Mouse (Mus musculus) forebrain, embryonic 12.5 days (tissue): ENCODE results near the gene Filip1. TPM values are rescaled to one million over a fixed set of nuclear protein-coding genes. Genes with fewer than 3 reads are reported as not detected.

Experiments used
- ATAC-seq: fragments of 200-750 bp; cut with Nextera tagmentation; 2 replicates; pipeline ENCODE4 v1.8.0; 2017; ENCODE audit warnings: moderate TSS enrichment; ENCODE audit not compliant: low FRiP score
- H3K27ac ChIP-seq: fragments of 300-500 bp; sonication (generic); 2 replicates; pipeline ENCODE4 v1.5.1; 2016; ENCODE audit warnings: mild to moderate bottlenecking
- H3K27me3 ChIP-seq: fragments of 300-500 bp; sonication (generic); 2 replicates; pipeline ENCODE4 v1.6.1; 2016; ENCODE audit warnings: mild to moderate bottlenecking
- H3K36me3 ChIP-seq: fragments of 300-500 bp; sonication (generic); replicated peaks from 2 replicates; pipeline ENCODE4 v1.6.1; 2016; ENCODE audit warnings: mild to moderate bottlenecking
- H3K4me1 ChIP-seq: fragments of 300-500 bp; sonication (generic); 2 replicates; pipeline ENCODE4 v1.6.1; 2016
- H3K4me2 ChIP-seq: fragments of 300-500 bp; sonication (generic); 2 replicates; pipeline ENCODE4 v1.6.1; 2016; ENCODE audit warnings: mild to moderate bottlenecking, moderate library complexity
- H3K4me3 ChIP-seq: fragments of 300-500 bp; sonication (generic); replicated peaks from 2 replicates; pipeline ENCODE4 v1.5.1; 2016; ENCODE audit warnings: mild to moderate bottlenecking
- H3K9ac ChIP-seq: fragments of 300-500 bp; sonication (generic); 2 replicates; pipeline ENCODE4 v1.6.1; 2016; ENCODE audit warnings: mild to moderate bottlenecking
- H3K9me3 ChIP-seq: fragments of 300-500 bp; sonication (generic); 2 replicates; pipeline ENCODE4 v1.6.1; 2016
- WGBS: fragments of 180-500 bp; shearing (Covaris S2); methylation state at CpG from one replicate; pipeline ENCODE4 v1.1.7; 2016; 5-methylcytosine and 5-hydroxymethylcytosine counted together
- polyA plus RNA-seq: library from polyadenylated mRNA; unstranded; fragments of >200 nt; fragmentation: Nextera tagmentation; extraction: Ambion mirVana; gene quantifications from 2 replicates; pipeline ENCODE4 v1.2.1, GENCODE M21; 2016

The Filip1 gene
- polyA plus RNA-seq, 1 experiment from 2014 or later = 9.5 TPM

- Histone ChIP-seq H3K9ac (no peak overlapping the region), H3K4me3 (no peak overlapping the region), H3K4me2 (no peak overlapping the region), H3K9me3 (no peaks in the 10 kb centered on the region), H3K36me3 (no peaks in the 10 kb centered on the region), H3K27me3 (no peaks in the 10 kb centered on the region), H3K27ac (no peak overlapping the region), H3K4me1 (peaks cover 21% of the 10 kb centered on the region)
- ATAC-seq = no peak
- 86% methylated on average over 7 of the region's 7 CpGs for WGBS
Measured at GRCm38 (mm10) chr9:79880031-79880430, 132.6 kb downstream of the Filip1 start.

GRCm38 (mm10) chr9:79875522-79876131 is 137.0 kb downstream of the Filip1 start:
- 44% methylated on average over 20 of the region's 20 CpGs for WGBS
- peak; percentile 64; the same call in 1 of the 2 replicates for ATAC-seq
- Histone ChIP-seq H3K27me3 (no peaks in the 10 kb centered on the region), H3K9me3 (no peaks in the 10 kb centered on the region), H3K36me3 (no peaks in the 10 kb centered on the region), H3K9ac (no peak overlapping the region), H3K4me3 (no peak overlapping the region; the same call in 1 of the 2 replicates), H3K4me1 (peaks cover 27% of the 10 kb centered on the region), H3K4me2 (peak overlapping the region; percentile 24; the same call in 1 of the 2 replicates), H3K27ac (peak overlapping the region; percentile 65; the same call in 1 of the 2 replicates)

DNA sequence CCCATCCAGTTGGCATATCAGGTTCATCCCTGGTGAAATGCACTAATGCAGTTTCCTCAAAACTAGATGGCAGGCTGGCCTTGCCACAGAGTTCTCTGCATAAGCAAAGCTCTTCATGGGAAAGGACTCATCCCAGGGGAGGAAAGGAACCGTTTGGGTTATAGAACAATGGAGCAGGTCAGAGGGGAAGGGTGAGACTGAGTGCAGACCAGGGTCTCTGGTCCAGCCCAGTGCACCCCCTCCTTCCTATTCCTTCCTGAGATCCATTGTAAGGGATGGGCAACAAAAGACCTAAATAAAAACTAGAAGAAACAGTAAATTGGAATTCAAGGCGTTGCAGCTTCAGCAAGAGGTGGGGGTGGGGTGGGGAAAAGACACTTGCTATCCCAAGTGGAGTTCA is 140.1 kb downstream of the Filip1 start:
- no peak overlapping the region for H3K4me2 ChIP-seq
- ATAC-seq = no peak
- H3K27ac ChIP-seq = no peak overlapping the region
- no peaks in the 10 kb centered on the region for H3K27me3 ChIP-seq
- no peak overlapping the region for H3K4me3 ChIP-seq
- no peak overlapping the region for H3K9ac ChIP-seq
- WGBS = 25% methylated on average over 2 of the region's 2 CpGs
- H3K9me3 ChIP-seq = no peaks in the 10 kb centered on the region
- H3K36me3 ChIP-seq = no peaks in the 10 kb centered on the region
- H3K4me1 ChIP-seq = peaks cover 26% of the 10 kb centered on the region

- no peaks in the 10 kb centered on the region for H3K9me3 ChIP-seq
Measured at GRCm38 (mm10) chr9:79869512-79869911, 143.1 kb downstream of the Filip1 start.

GRCm38 (mm10) chr9:79865998-79866397 is 146.7 kb downstream of the Filip1 start:
- WGBS = 73% methylated on average over 7 of the region's 7 CpGs
- H3K4me1 ChIP-seq = no peaks in the 10 kb centered on the region
- no peak overlapping the region for H3K4me2 ChIP-seq
- no peaks in the 10 kb centered on the region for H3K9me3 ChIP-seq
- no peaks in the 10 kb centered on the region for H3K27me3 ChIP-seq
- no peak overlapping the region for H3K4me3 ChIP-seq
- H3K27ac ChIP-seq = no peak overlapping the region
- no peak for ATAC-seq
- H3K9ac ChIP-seq = no peak overlapping the region
- no peaks in the 10 kb centered on the region for H3K36me3 ChIP-seq

More at GRCm38 (mm10) chr9:79869512-79869911, 143.1 kb downstream of the Filip1 start:
- Histone ChIP-seq H3K4me1 (0 out of 2 replicates have a peak, but pooled peaks cover 6% of the 10 kb centered on the region), H3K4me2 (no peak overlapping the region), H3K27me3 (no peaks in the 10 kb centered on the region), H3K9ac (no peak overlapping the region), H3K36me3 (no peaks in the 10 kb centered on the region), H3K27ac (no peak overlapping the region), H3K4me3 (no peak overlapping the region)
- WGBS = 85% methylated on average over 5 of the region's 5 CpGs
- ATAC-seq = no peak

DNA sequence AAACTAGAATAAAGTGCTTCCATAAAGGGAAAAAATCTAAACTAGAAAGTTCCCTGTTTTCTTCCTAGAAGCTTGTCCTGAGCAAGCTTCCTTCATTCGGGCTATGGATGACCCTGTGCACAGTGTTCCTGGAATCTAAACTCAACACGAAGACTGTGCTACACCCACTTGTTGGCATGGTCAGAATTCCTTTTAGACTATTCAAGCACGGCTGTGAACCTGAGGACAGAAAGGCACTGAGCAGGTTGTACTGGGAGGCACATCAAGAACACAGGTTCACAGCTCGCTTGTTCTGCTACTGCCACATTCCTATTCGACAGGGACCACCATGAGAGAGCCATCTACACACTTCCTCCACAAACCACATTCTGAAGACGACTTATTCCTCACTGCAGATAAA is 150.1 kb downstream of the Filip1 start:
- H3K27me3 ChIP-seq = no peaks in the 10 kb centered on the region
- no peak overlapping the region for H3K9ac ChIP-seq
- H3K4me3 ChIP-seq = no peak overlapping the region
- no peak overlapping the region for H3K4me2 ChIP-seq
- no peak overlapping the region for H3K27ac ChIP-seq
- H3K9me3 ChIP-seq = no peaks in the 10 kb centered on the region
- H3K36me3 ChIP-seq = no peaks in the 10 kb centered on the region
- 91% methylated on average over 6 of the region's 6 CpGs for WGBS
- ATAC-seq = no peak
- no peaks in the 10 kb centered on the region for H3K4me1 ChIP-seq

DNA sequence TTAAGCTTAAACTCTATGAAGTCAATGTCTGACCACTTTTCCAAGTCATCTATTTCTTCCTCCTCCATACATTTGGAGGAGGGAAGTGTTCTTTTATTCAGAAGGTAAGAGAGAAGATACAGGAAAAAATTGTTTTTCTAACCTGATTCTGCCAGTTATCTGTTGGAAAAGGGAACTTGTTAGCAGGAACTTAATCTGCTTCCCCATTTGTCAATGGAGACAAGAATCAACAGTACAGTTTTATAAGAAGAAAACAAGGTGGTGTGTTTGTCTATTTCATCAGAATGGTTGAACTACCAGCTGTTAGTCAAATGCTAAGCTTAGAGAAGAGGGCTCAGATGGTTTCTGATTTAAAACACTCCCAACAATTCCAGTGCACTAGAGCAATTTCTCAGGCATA is 165.6 kb downstream of the Filip1 start:
- Histone ChIP-seq H3K4me2 (no peak overlapping the region), H3K9me3 (no peaks in the 10 kb centered on the region), H3K4me3 (no peak overlapping the region), H3K36me3 (no peaks in the 10 kb centered on the region), H3K9ac (no peak overlapping the region), H3K4me1 (no peaks in the 10 kb centered on the region), H3K27ac (no peak overlapping the region), H3K27me3 (no peaks in the 10 kb centered on the region)
- no peak for ATAC-seq

DNA sequence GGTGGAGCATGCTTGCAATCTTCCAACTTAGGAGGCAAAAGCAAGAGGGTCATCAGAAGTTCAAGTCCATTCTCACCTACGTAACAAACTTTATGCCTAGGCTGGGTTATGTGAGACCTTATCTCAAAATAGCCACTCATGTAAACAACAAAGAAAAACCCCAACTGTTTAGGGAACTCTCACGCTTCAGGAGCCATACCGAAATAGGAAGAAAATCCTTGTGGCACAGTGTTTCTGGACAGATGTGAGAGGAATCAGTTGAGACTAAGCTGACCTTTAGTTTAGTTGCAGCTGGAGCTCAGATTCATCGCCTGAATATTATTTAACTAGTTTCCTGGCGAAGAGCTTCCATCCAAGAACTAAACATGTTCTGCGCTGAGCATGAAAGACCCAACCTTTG is 170.0 kb downstream of the Filip1 start:
- Histone ChIP-seq H3K4me2 (no peak overlapping the region), H3K4me3 (no peak overlapping the region), H3K9ac (no peak overlapping the region), H3K36me3 (no peaks in the 10 kb centered on the region), H3K9me3 (no peaks in the 10 kb centered on the region), H3K27ac (no peak overlapping the region), H3K27me3 (no peaks in the 10 kb centered on the region), H3K4me1 (no peaks in the 10 kb centered on the region)
- WGBS = 89% methylated on average over 6 of the region's 6 CpGs
- no peak for ATAC-seq

GRCm38 (mm10) chr9:79842028-79842427 is 170.6 kb downstream of the Filip1 start:
- H3K4me2 ChIP-seq = no peak overlapping the region
- no peaks in the 10 kb centered on the region for H3K4me1 ChIP-seq
- no peak overlapping the region for H3K27ac ChIP-seq
- H3K36me3 ChIP-seq = no peaks in the 10 kb centered on the region
- H3K9me3 ChIP-seq = no peaks in the 10 kb centered on the region
- H3K4me3 ChIP-seq = no peak overlapping the region
- no peaks in the 10 kb centered on the region for H3K27me3 ChIP-seq
- no peak overlapping the region for H3K9ac ChIP-seq
- ATAC-seq = 0 out of 2 replicates have a peak, but pooled peaks have one; percentile 23

GRCm38 (mm10) chr9:79831294-79831693 is 181.4 kb downstream of the Filip1 start:
- H3K9me3 ChIP-seq = no peaks in the 10 kb centered on the region
- no peak overlapping the region for H3K4me3 ChIP-seq
- WGBS = 69% methylated on average over 1 of the region's 1 CpGs
- peaks cover 24% of the 10 kb centered on the region for H3K4me1 ChIP-seq
- peak; percentile 33 for ATAC-seq
- H3K27ac ChIP-seq = no peak overlapping the region
- H3K4me2 ChIP-seq = no peak overlapping the region
- no peak overlapping the region for H3K9ac ChIP-seq
- no peaks in the 10 kb centered on the region; the same call in 1 of the 2 replicates for H3K27me3 ChIP-seq
- H3K36me3 ChIP-seq = no peaks in the 10 kb centered on the region

DNA sequence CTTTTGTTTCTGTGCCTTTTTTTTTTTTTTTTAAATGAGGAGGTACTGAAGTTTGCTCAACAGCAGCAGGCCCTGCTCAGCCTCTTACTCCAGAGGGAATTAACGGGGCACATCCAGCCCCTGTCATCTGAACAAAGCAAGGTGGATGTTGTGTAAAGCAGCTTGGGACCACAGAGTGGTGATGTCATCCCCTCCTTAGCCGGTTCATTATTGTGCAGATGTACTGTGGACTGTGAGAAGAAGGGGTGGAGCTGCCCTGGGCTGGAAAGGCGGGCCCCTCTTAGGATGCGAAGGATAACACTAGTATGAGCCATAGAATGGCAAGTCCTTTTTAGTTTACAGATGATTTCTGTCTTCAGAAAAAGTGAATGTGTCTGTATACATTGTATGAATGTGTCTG is 181.8 kb downstream of the Filip1 start:
- 4% methylated on average over 4 of the region's 4 CpGs for WGBS
- H3K4me2 ChIP-seq = peak overlapping the region; percentile 54
- peak overlapping the region; percentile 37 for H3K4me3 ChIP-seq
- H3K27me3 ChIP-seq = no peaks in the 10 kb centered on the region; the same call in 1 of the 2 replicates
- no peaks in the 10 kb centered on the region for H3K36me3 ChIP-seq
- H3K9ac ChIP-seq = 0 out of 2 replicates have a peak overlapping the region, but pooled peaks have one; percentile 56
- peaks cover 28% of the 10 kb centered on the region for H3K4me1 ChIP-seq
- no peaks in the 10 kb centered on the region for H3K9me3 ChIP-seq
- peak overlapping the region; percentile 82 for H3K27ac ChIP-seq
- peak; percentile 95 for ATAC-seq

DNA sequence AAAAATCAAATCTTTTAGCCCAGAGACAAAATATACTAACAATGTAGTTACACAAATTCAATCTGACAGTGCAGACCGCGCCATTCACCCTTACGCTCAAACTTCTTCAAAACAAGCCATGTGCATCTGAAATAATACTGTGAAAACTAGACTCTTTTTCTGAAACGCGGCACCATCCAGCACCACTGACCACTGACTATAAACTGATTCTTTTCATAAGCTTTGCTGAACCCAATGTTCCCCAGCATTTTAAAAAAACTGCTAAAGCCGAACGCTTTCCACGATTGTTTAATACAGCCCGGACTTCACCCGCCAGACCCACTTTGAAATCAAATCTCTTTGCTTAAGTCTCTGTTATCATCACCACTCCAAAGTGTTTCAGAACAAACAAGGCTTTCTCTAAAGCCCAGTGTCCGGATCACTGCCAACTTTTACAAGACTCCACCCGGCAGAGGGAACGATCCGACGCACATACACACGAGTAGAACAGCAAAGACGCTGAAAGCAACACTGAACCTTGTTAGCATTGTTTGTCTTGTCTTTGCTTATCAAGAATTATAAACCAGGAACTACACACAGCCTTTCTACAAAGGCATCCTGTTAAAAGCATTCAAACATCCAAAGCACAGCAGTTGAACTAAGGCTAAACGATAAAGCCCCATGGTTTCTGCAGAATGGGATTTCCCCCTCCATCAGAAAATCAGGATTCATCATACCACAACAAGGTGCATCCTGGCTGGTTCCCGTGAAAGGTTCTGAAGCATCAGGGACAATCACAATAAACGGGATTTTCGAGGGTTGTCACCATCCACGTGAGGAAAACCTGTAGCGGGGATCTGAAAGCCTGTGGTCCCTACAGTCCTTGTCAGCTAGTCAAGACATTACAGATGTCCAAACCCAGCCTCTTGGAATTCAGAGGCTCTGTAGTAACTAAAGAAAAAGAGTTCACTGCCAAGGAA is 182.5 kb downstream of the Filip1 start:
- WGBS = 18% methylated on average over 23 of the region's 23 CpGs
- Histone ChIP-seq H3K4me2 (peak overlapping the region; percentile 54), H3K27ac (peak overlapping the region; percentile 82), H3K4me3 (peak overlapping the region; percentile 37), H3K9ac (peak overlapping the region; percentile 56), H3K36me3 (no peaks in the 10 kb centered on the region), H3K9me3 (no peaks in the 10 kb centered on the region), H3K27me3 (no peaks in the 10 kb centered on the region; the same call in 1 of the 2 replicates), H3K4me1 (peaks cover 35% of the 10 kb centered on the region)
- ATAC-seq = peak; percentile 37
